Comparison of ENCODE assay signal across 23 mouse cellular contexts in the genomic region with DNA sequence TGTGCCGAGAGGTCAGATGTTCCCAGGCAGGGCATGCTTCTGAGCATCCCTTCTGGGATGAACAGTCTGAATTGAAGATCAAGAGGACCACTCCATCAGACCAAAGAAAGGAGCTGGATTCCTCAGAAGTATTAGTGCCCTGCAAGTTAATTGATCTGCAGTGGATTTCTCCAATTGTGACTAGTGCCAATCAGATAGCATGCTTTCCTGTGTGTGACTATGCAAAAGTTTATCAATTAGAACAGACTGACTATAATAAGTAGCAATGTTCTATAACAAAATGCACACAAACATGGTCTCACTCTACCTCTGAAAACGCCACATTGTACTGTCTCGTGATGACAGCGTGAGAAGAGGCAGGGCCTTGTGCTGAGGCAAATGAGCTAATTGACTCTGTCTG.
"Had no signal": no experiment of that assay in that cellular context is flagged by ENCODE, and none has a peak within 500 bp of the region (broad histone marks: within the 10 kb centered on the region; RNA-seq: fewer than 3 reads in every experiment).

No protein-coding gene starts in this region.

- H3K4me2 ChIP-seq: kidney, embryonic 15.5 days; liver, embryonic 12.5 days; liver, embryonic 15.5 days; lung, embryonic 15.5 days; midbrain, embryonic 13.5 days; neural tube, embryonic 12.5 days; neural tube, embryonic 15.5 days had no signal

- H3K27ac ChIP-seq: kidney, embryonic 15.5 days; left cerebral cortex, adult 2 months; liver, embryonic 12.5 days; liver, embryonic 15.5 days; lung, embryonic 15.5 days; midbrain, embryonic 10.5 days; midbrain, embryonic 13.5 days; neural tube, embryonic 12.5 days; neural tube, embryonic 15.5 days; stomach, postnatal 0 days had no signal

- DNase-seq: kidney, postnatal 10 days; kidney, postnatal 36 days; layer of hippocampus, postnatal 36 days; lung, adult 18-20 months; lung, postnatal 10 days; lung, postnatal 36 days; right cerebral cortex, adult 18-20 months; right cerebral cortex, postnatal 14 days; right cerebral cortex, postnatal 4 days; thymus, adult 2 months; thymus, postnatal 14 days; thymus, postnatal 4 days had no signal

- ATAC-seq: liver, embryonic 12.5 days; midbrain, embryonic 13.5 days had no signal

- H3K27me3 ChIP-seq: kidney, embryonic 15.5 days; liver, embryonic 12.5 days; liver, embryonic 15.5 days; lung, embryonic 15.5 days; midbrain, embryonic 13.5 days; neural tube, embryonic 12.5 days; neural tube, embryonic 15.5 days had no signal

- H3K36me3 ChIP-seq: kidney, embryonic 15.5 days; liver, embryonic 12.5 days; liver, embryonic 15.5 days; lung, embryonic 15.5 days; midbrain, embryonic 10.5 days; midbrain, embryonic 13.5 days; neural tube, embryonic 12.5 days; neural tube, embryonic 15.5 days had no signal

- H3K4me1 ChIP-seq: lung, embryonic 15.5 days; neural tube, embryonic 12.5 days; neural tube, embryonic 15.5 days had no signal

- H3K4me3 ChIP-seq: kidney, embryonic 15.5 days; left cerebral cortex, adult 2 months; liver, embryonic 12.5 days; liver, embryonic 15.5 days; lung, embryonic 15.5 days; megakaryocyte, embryonic 14.5 days; midbrain, embryonic 10.5 days; midbrain, embryonic 13.5 days; neural tube, embryonic 12.5 days; neural tube, embryonic 15.5 days had no signal

- H3K9ac ChIP-seq: kidney, embryonic 15.5 days; liver, embryonic 12.5 days; liver, embryonic 15.5 days; lung, embryonic 15.5 days; midbrain, embryonic 13.5 days; neural tube, embryonic 12.5 days; neural tube, embryonic 15.5 days had no signal

- H3K9me3 ChIP-seq: kidney, embryonic 15.5 days; liver, embryonic 12.5 days; liver, embryonic 15.5 days; lung, embryonic 15.5 days; megakaryocyte, embryonic 14.5 days; midbrain, embryonic 10.5 days; midbrain, embryonic 13.5 days; neural tube, embryonic 12.5 days; neural tube, embryonic 15.5 days had no signal
